Mouse (Mus musculus): Measurements from ENCODE around the gene Col1a2. TPM values are rescaled to one million over a fixed set of nuclear protein-coding genes. Genes with fewer than 3 reads are reported as not detected.

Col1a2 gene
- total RNA-seq, 1 experiment from 2014 or later: 287 TPM

DNA sequence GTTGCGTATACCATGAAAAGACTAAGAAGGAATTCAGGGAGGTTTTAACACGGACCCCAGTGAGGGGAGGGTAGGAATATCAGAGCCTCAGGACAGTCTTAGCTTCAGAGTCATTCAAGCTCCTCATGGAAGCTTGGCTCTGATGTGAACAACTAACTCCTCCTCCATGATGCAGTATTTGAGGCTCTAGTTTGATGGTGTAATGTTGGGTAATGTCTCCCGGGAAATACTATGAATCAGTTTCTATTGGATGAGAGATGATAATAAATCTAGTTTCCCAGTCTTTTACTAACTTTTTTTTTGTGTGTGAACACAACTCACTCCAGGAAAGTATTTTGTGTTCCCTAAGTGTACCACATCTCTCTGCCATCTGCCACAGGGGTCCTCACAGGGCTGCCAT, 84.1 kb downstream of the Col1a2 start:
- DNase-seq: no peak

DNA sequence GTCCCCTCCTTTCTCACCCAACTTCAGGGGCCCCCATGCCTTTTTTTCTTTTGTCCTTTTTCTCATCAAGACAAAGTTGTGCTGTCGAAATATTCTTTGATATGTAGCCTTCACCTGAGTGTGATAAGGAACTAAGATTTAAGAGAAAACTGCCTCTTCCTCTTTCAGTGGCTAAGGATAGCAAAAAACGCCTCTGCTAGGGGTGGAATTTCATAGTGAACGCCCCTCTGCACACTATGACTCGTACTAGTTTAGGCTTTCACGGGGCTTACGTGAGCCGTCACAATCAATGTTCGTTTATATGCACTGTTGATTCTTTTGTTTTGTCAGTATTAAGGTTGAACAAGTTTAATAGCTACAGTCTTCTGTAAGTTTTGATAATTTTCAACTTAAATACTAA, 85.5 kb downstream of the Col1a2 start:
- no peak for DNase-seq

Other genes starting within 250 kb of the Col1a2 start
- 32.3 and 35.3 TPM in 2 replicates for gene Casd1, start 96.0 kb downstream of the Col1a2 start, total RNA-seq (2021)
- 49.6 and 60.8 TPM in 2 replicates for gene Sgce, start 242.4 kb downstream of the Col1a2 start, total RNA-seq (2021)
- gene Peg10, start 242.5 kb downstream of the Col1a2 start, total RNA-seq (2021): 461 and 472 TPM in 2 replicates